15 mouse cellular contexts compared by ENCODE assay signal in the genomic region with DNA sequence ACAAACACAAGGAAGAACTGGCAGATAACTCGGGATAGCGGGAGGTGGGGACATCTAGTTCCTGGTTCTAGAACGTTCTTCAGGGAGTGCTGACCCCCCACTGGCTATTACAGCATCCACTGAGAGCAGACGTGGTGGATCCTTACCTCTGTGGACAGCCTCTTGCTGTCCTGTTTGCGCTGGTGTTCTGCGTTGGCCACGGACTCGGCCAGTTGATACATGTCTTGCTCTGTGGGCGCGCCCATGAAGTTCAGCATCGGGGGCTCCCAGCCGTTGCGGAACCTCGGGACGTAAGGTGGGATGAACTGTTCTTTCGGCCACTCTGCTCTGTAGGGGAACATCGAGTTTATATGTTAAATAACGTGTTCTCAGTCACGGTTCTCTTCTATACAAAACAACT.
DNase-seq lines count a peak whose midpoint lies in the region; ATAC-seq lines count a peak whose summit lies in the region.
"Had no signal": no experiment of that assay in that cellular context is flagged by ENCODE, and none has a peak within 500 bp of the region (broad histone marks: within the 10 kb centered on the region; RNA-seq: fewer than 3 reads in every experiment).

No protein-coding gene starts in this region.

- DNase-seq in heart, adult 11 months = peak; percentile 81
- DNase-seq in heart, postnatal 10 days = no peak
- DNase-seq in midbrain, embryonic 11.5 days (ENCODE audit: low spot score, missing footprints) = peak; percentile 59
- DNase-seq: adrenal gland, adult 8-10 months; adrenal gland, postnatal 25 days; B cell, adult 2 months; cerebellum, adult 11 months; cerebellum, adult 11-12 months; cerebellum, adult 18-20 months had no signal

- no peak overlapping the region for H3K9ac ChIP-seq in midbrain, embryonic 11.5 days (ENCODE audit: low read length)
- H3K9ac ChIP-seq in midbrain, embryonic 16.5 days (ENCODE audit: low read depth, low read length) = no peak overlapping the region

- WGBS in midbrain, embryonic 11.5 days = 92% methylated on average over 19 of the region's 19 CpGs
- WGBS in midbrain, embryonic 16.5 days = 95% methylated on average over 19 of the region's 19 CpGs

- no peaks in the 10 kb centered on the region for H3K4me1 ChIP-seq in midbrain, embryonic 11.5 days (ENCODE audit: control insufficient read depth, insufficient read depth, low read length)
- no peaks in the 10 kb centered on the region for H3K4me1 ChIP-seq in midbrain, embryonic 16.5 days (ENCODE audit: control insufficient read depth, insufficient read depth, low read length)

- H3K36me3 ChIP-seq in midbrain, embryonic 11.5 days (ENCODE audit: control insufficient read depth, insufficient read depth, low read length) = no peaks in the 10 kb centered on the region
- peaks cover 11% of the 10 kb centered on the region; the same call in 1 of the 2 replicates for H3K36me3 ChIP-seq in midbrain, embryonic 16.5 days (ENCODE audit: control insufficient read depth, insufficient read depth, low read length)
- H3K36me3 ChIP-seq: G1E had no signal

- no peak for ATAC-seq in midbrain, embryonic 11.5 days (ENCODE audit: low FRiP score)
- ATAC-seq in midbrain, embryonic 16.5 days = no peak
- ATAC-seq: activated CD4-positive, CD25-positive, alpha-beta regulatory T cell, adult 4 months; CD4-positive, CD25-positive, alpha-beta regulatory T cell, adult 4 months; Patski had no signal

- H3K27me3 ChIP-seq in midbrain, embryonic 11.5 days (ENCODE audit: control insufficient read depth, insufficient read depth, low read length) = no peaks in the 10 kb centered on the region
- H3K27me3 ChIP-seq in midbrain, embryonic 16.5 days (ENCODE audit: control insufficient read depth, insufficient read depth, low read depth, low read length) = no peaks in the 10 kb centered on the region
- H3K27me3 ChIP-seq: CH12.LX, Patski had no signal

- no peak overlapping the region for H3K27ac ChIP-seq in midbrain, embryonic 11.5 days (ENCODE audit: low read depth, low read length)
- H3K27ac ChIP-seq in midbrain, embryonic 16.5 days (ENCODE audit: low read length) = no peak overlapping the region

- no peak overlapping the region for H3K4me3 ChIP-seq in midbrain, embryonic 11.5 days (ENCODE audit: low read depth, low read length)
- no peak overlapping the region for H3K4me3 ChIP-seq in midbrain, embryonic 16.5 days (ENCODE audit: low read depth, low read length)

- no peak overlapping the region for H3K4me2 ChIP-seq in midbrain, embryonic 11.5 days
- no peak overlapping the region for H3K4me2 ChIP-seq in midbrain, embryonic 16.5 days (ENCODE audit: low read length)

- H3K9me3 ChIP-seq in midbrain, embryonic 11.5 days (ENCODE audit: control insufficient read depth, low read length) = no peaks in the 10 kb centered on the region
- no peaks in the 10 kb centered on the region for H3K9me3 ChIP-seq in midbrain, embryonic 16.5 days (replicated peaks; ENCODE audit: control insufficient read depth, low read length, poor library complexity, severe bottlenecking)

- intact Hi-C loops in heart, postnatal 10 days (cut with DNase I) = no loop called here

Comparison
In these comparisons a context has a peak if more than half of its experiments do, and no peak if none do; other contexts are left out.
1. DNase-seq: peak in heart, adult 11 months (single experiment) and midbrain, embryonic 11.5 days (single experiment); none in heart, postnatal 10 days (0 of 2).